Mouse (Mus musculus) midbrain, postnatal 0 days (tissue): ENCODE measurements around the gene Nppa. TPM values are rescaled to one million over a fixed set of nuclear protein-coding genes. Genes with fewer than 3 reads are reported as not detected.

Experiments
- ATAC-seq: fragments of 200-750 bp; cut with Nextera tagmentation; 2 replicates; pipeline ENCODE4 v1.8.0; 2017; ENCODE audit warnings: moderate number of reproducible peaks, mild to moderate bottlenecking, moderate TSS enrichment, moderate library complexity; ENCODE audit not compliant: low FRiP score
- DNase-seq: peaks from one replicate; pipeline ENCODE4 v3.0.0-alpha.2; 2015; ENCODE audit warnings: low spot score
- H3K27ac ChIP-seq: fragments of 300-500 bp; sonication (generic); 2 replicates; pipeline ENCODE4 v1.5.1; 2014; ENCODE audit warnings: low read depth, mild to moderate bottlenecking, low read length, mixed read lengths
- H3K27me3 ChIP-seq: fragments of 300-500 bp; sonication (generic); 2 replicates; pipeline ENCODE4 v1.6.1; 2014; ENCODE audit warnings: low read length, control low read depth, mixed read lengths; ENCODE audit not compliant: insufficient read depth
- H3K36me3 ChIP-seq: fragments of 300-500 bp; sonication (generic); 2 replicates; pipeline ENCODE4 v1.6.1; 2014; ENCODE audit warnings: low read length, control low read depth, mixed read lengths; ENCODE audit not compliant: insufficient read depth
- H3K4me1 ChIP-seq: fragments of 300-500 bp; sonication (generic); 2 replicates; pipeline ENCODE4 v1.6.1; 2014; ENCODE audit warnings: mild to moderate bottlenecking, control low read depth, antibody characterized with exemption, low read length, mixed read lengths; ENCODE audit not compliant: insufficient read depth
- H3K4me2 ChIP-seq: fragments of 300-500 bp; sonication (generic); 2 replicates; pipeline ENCODE4 v1.6.1; 2014; ENCODE audit warnings: low read depth, mild to moderate bottlenecking, low read length, mixed read lengths; ENCODE audit not compliant: poor library complexity, severe bottlenecking
- H3K4me3 ChIP-seq: fragments of 300-500 bp; sonication (generic); 2 replicates; pipeline ENCODE4 v1.5.1; 2014; ENCODE audit warnings: low read depth, mild to moderate bottlenecking, low read length, moderate library complexity
- H3K9ac ChIP-seq: fragments of 300-500 bp; sonication (generic); replicated peaks from 2 replicates; pipeline ENCODE4 v1.6.1; 2014; ENCODE audit warnings: mild to moderate bottlenecking, low read length, moderate library complexity, mixed read lengths; ENCODE audit not compliant: poor library complexity, severe bottlenecking
- H3K9me3 ChIP-seq: fragments of 300-500 bp; sonication (generic); 2 replicates; pipeline ENCODE4 v1.6.1; 2016; ENCODE audit warnings: low read length, control low read depth
- CTCF ChIP-seq: IDR thresholded peaks from 2 replicates; pipeline ENCODE4 v1.5.1; 2016; ENCODE audit warnings: antibody characterized with exemption, mild to moderate bottlenecking
- WGBS: fragments of 180-500 bp; shearing (Covaris S2); extraction: QIAGEN DNeasy Blood & Tissue Kit; methylation state at CpG from one replicate; pipeline ENCODE4 v1.1.7; 2014; 5-methylcytosine and 5-hydroxymethylcytosine counted together
- polyA plus RNA-seq: library from polyadenylated mRNA; unstranded; fragments of >200 nt; fragmentation: Nextera tagmentation; extraction: Ambion mirVana; gene quantifications from 2 replicates; pipeline ENCODE4 v1.2.1, GENCODE M21; 2015
- total RNA-seq: library from RNA; depleted of rRNA; stranded (reverse); fragments of >200 nt; gene quantifications from 2 replicates; pipeline ENCODE4 v1.2.3, GENCODE M21; 2014

The Nppa gene
- total and polyA plus RNA-seq, 2 experiments from 2014 or later, result 2.2 to 4.5 TPM

DNA sequence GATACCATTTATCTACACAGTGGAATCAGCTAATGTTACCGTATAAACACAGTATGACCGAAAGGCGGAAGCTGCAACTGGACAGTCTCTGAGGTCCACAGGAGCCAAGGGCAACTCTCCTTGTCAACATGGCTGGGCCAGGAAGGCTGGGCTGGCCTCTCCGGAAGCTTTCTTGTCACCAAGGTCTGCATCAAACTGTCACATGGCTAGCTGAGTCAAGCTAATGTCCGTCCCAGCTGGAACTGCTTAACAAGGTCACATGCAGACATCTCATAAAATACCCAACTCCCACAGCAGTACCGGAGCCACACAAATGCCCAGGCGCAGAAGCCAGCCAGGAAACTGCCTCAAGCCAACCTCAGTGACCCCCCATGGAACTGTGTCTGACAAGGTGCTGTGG is 3.8 kb downstream of the Nppa start:
- Histone ChIP-seq H3K9me3 (no peaks in the 10 kb centered on the region), H3K27ac (no peak overlapping the region), H3K4me2 (no peak overlapping the region), H3K4me1 (peaks cover 5% of the 10 kb centered on the region; the same call in 1 of the 2 replicates), H3K9ac (no peak overlapping the region), H3K4me3 (no peak overlapping the region), H3K27me3 (no peaks in the 10 kb centered on the region), H3K36me3 (peaks cover 60% of the 10 kb centered on the region)
- DNase-seq, result no peak
- 92% methylated on average over 7 of the region's 7 CpGs for WGBS
- no peak for ATAC-seq
- no peak for TF ChIP-seq CTCF

DNA sequence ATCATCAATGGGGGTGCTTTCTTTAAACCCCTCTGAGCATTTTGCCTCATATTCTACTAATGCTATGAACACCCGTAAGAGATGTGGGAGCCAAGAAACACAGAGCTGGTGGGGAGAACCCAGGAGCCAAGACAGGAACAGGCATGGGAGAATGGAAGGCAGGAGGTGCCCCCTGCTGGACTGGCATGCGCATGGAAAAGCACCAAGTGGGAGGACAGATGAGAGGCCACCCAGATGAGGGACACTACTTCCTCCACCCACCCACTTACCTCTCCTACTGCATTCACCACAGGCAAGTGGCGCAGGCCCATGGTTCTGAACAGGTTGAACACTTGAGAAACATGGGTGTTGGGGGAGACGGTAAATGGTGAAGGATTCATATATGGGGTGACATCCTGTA is 7.9 kb downstream of the Nppa start:
- H3K27ac ChIP-seq, result no peak overlapping the region
- 75% methylated on average over 4 of the region's 4 CpGs for WGBS
- TF ChIP-seq CTCF, result peak; percentile 76
- H3K9me3 ChIP-seq, result no peaks in the 10 kb centered on the region
- no peak overlapping the region for H3K4me3 ChIP-seq
- no peaks in the 10 kb centered on the region for H3K27me3 ChIP-seq
- DNase-seq (peak; percentile 47), ATAC-seq (no peak)
- no peak overlapping the region for H3K4me2 ChIP-seq
- no peak overlapping the region for H3K9ac ChIP-seq
- H3K4me1 ChIP-seq, result no peaks in the 10 kb centered on the region
- H3K36me3 ChIP-seq, result peaks cover 97% of the 10 kb centered on the region

DNA sequence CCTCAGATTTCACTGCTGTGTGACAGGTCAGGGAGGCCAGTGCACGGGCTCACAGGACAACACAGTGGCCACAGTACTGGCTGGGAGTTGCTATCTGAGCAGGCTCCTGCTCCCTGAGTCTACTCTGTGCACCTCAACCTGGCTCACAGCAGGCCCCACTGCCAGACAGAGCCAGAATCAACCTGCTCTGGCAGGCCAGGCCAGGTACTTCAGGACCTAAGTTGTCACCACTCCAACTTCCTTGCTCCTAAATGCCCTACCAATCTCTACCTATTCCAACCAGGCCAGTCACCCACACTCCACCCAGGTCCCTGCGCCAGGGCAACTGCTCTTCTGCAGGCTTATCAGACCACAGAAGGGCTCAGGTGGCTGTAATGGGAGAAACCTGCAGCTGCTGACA is 9.1 kb downstream of the Nppa start:
- Histone ChIP-seq H3K27me3 (no peaks in the 10 kb centered on the region), H3K9me3 (no peaks in the 10 kb centered on the region), H3K9ac (no peak overlapping the region), H3K4me2 (no peak overlapping the region), H3K4me3 (no peak overlapping the region), H3K27ac (no peak overlapping the region), H3K36me3 (peaks cover 98% of the 10 kb centered on the region), H3K4me1 (no peaks in the 10 kb centered on the region)
- no peak for TF ChIP-seq CTCF
- WGBS, result 93% methylated on average over 2 of the region's 2 CpGs
- DNase-seq (no peak), ATAC-seq (no peak)

DNA sequence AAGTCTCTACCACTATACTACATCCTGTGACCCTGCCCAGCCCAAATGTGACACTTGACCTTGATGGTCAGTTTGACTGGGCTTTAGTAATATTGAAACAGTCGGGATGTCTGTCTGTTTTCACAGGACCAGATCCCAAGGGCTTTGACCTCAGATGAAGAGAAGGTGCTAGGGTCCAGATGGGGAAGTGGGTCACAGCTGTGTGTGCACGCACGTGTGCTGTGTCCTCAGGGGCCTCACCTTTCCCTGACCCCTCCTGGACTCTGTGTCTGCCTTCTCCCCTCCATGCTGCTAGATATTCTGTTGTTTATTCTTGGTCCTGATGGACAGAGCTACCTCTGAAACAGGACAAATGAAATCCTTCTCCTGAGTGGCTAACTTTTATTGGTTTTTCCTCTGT is 10.8 kb downstream of the Nppa start:
- Histone ChIP-seq H3K9me3 (no peaks in the 10 kb centered on the region), H3K4me2 (no peak overlapping the region), H3K4me1 (no peaks in the 10 kb centered on the region), H3K9ac (no peak overlapping the region), H3K27me3 (no peaks in the 10 kb centered on the region), H3K4me3 (no peak overlapping the region), H3K36me3 (peaks cover 99% of the 10 kb centered on the region), H3K27ac (no peak overlapping the region)
- DNase-seq, result no peak
- TF ChIP-seq CTCF, result no peak
- no peak for ATAC-seq
- WGBS, result 75% methylated on average over 3 of the region's 3 CpGs

- WGBS, result 97% methylated on average over 4 of the region's 4 CpGs
Measured at GRCm38 (mm10) chr4:148012216-148012615, 11.7 kb downstream of the Nppa start.

GRCm38 (mm10) chr4:148015418-148015817 is 14.9 kb downstream of the Nppa start:
- DNase-seq (peak; percentile 13), ATAC-seq (no peak)
- H3K36me3 ChIP-seq, result peaks cover 94% of the 10 kb centered on the region
- peak; percentile 50 for TF ChIP-seq CTCF
- no peaks in the 10 kb centered on the region for H3K27me3 ChIP-seq
- no peak overlapping the region for H3K4me3 ChIP-seq
- no peaks in the 10 kb centered on the region for H3K4me1 ChIP-seq
- no peak overlapping the region for H3K27ac ChIP-seq
- H3K4me2 ChIP-seq, result no peak overlapping the region
- 81% methylated on average over 10 of the region's 10 CpGs for WGBS
- H3K9ac ChIP-seq, result no peak overlapping the region
- H3K9me3 ChIP-seq, result no peaks in the 10 kb centered on the region

More at GRCm38 (mm10) chr4:148012216-148012615, 11.7 kb downstream of the Nppa start:
- H3K4me2 ChIP-seq, result no peak overlapping the region
- H3K27ac ChIP-seq, result no peak overlapping the region
- H3K27me3 ChIP-seq, result no peaks in the 10 kb centered on the region
- no peaks in the 10 kb centered on the region for H3K9me3 ChIP-seq
- TF ChIP-seq CTCF, result no peak
- no peaks in the 10 kb centered on the region for H3K4me1 ChIP-seq
- DNase-seq, result no peak
- peaks cover 99% of the 10 kb centered on the region for H3K36me3 ChIP-seq
- no peak overlapping the region for H3K4me3 ChIP-seq
- ATAC-seq, result no peak
- no peak overlapping the region for H3K9ac ChIP-seq
